Mouse (Mus musculus) frontal cortex, adult (tissue): ENCODE results near the gene Esp3.
"Not testable (repeated sequence)": the region's sequence is repeated elsewhere in the genome, so short reads cannot be mapped to it uniquely, and the experiment has no call there.

ENCODE experiments used
- ATAC-seq: cut with Nextera tagmentation; 2 replicates; pipeline ENCODE4 v1.9.2; 2017; ENCODE audit warnings: mild to moderate bottlenecking, moderate library complexity, mixed read lengths; ENCODE audit not compliant: low TSS enrichment

Gene Esp3

GRCm38 (mm10) chr17:40631775-40632174 lies at the start of gene Esp3:
Gene Esp3, plus strand, starts transcription at chr17:40632075.
- ATAC-seq: not testable (repeated sequence)

DNA sequence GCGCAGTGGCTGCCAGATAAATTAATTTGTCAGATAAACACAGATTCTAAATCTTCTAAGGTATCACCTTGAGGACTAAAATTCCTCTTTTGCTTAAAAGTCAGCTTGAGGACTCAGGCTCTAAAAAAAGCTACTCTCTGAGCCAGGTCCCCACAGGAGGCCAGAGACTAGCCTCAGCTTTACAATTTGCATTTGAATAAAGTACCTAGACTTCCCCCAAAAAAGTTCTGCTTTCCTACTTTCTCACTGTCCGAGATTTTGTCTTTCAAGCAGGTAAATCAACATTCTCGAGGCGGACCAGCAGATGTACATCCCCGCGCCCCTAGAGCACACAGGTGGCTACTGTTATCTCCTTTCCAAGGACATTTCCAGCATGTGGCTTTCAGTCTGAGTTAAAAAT lies 48.0 kb upstream of the Esp3 start:
- ATAC-seq: not testable (repeated sequence)

DNA sequence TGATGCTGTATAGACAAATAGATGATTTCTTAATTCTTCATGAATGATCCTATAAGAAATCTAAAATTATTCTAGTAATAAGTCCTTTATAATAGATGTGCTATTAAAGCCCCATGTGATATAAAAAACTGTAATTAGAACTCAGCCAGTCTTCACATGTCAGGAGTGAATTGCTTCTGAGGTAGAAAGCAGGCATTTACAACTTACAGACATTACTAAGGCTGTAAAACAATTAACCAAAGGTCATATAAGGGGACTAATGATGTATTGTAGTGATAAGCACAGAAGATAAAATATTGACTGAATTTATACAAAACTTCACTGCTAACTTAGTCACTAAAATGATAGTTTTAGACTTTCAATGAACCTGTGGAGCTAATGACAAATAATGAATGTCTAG lies 40.6 kb upstream of the Esp3 start:
- ATAC-seq: no peak

- ATAC-seq: no peak
Observed at GRCm38 (mm10) chr17:40598294-40598693, 33.6 kb upstream of the Esp3 start, which contains the start of gene Esp4. Gene Esp4, plus strand, starts transcription at chr17:40598594.

DNA sequence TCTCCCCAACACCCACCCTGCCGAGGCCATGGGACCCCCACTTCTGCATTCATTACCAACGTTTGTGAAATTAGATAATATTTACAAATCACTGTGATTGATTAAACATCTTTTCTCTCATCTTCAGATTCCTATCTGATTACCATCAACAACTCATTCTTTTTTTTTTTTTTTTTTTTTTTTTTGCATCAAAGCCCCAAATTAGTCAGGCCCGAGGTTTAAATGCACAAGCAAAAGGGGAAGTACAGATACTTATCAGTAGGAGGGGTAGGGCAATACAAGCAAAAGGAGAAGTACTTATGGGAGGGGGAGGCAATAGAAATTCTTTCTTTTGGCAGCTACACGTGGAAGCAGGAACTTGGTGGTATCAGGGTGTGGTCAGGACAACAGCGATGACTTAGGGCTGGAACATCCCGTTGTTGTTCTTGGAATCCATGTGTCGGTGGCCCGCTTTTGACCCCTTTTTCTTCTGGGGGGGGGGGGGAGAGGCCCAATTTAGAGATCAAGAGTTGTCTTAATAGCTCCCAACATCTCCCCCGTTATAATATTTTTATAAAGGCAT lies 30.3 kb downstream of the Esp3 start:
- not testable (repeated sequence) for ATAC-seq

DNA sequence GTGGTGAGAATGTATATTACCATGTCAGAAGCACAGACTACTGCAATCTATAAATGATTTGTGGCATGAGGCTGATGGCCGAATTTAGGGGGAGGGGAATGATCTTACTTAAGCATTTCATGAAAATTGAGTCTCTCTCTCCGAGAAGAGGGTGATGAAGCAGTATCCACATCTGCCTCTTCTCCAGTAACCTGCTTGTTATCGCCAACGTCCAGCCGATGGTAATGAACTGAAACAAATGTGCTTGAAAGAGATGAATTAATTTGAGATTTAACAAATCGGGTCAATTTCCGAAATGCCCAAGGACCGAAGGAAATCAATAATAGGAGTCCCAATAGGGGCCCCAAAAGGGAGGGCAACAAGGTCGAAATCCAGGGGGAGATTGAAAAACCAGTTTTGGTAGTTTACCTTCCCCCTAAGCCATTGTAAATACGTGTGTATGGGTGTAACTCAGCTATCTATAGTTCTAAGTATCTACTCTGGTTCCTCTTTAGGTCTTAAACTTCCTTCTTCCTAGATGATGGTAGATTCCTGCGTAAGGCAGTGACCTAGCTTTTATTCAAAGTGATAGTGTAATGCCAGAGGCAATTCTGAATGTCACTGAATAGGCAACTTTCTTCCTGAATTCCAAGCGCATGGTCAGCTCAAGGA lies 31.4 kb downstream of the Esp3 start:
- ATAC-seq: not testable (repeated sequence)
